Mouse (Mus musculus): ENCODE measurements around the gene Eif2b3.

- TF ChIP-seq CTCF (IDR thresholded peaks at IDR 0.05; ENCODE audit: borderline replicate concordance, control insufficient read depth, extremely low read depth, insufficient read depth, low read length, poor library complexity) (no peak), POLR2A (IDR thresholded peaks at IDR 0.05; ENCODE audit: control insufficient read depth, extremely low read depth, insufficient read depth, low read length, poor library complexity) (no peak)
Observed at GRCm38 (mm10) chr4:117098764-117099036, 79.5 kb downstream of the Eif2b3 start.
